Mouse (Mus musculus) MEL (cell line): Measurements from ENCODE around the gene Asap3.

ENCODE experiments used
- ELF1 ChIP-seq: IDR thresholded peaks from 2 replicates; pipeline ENCODE4 v1.6.1; 2014; ENCODE audit warnings: low read depth, mild to moderate bottlenecking, inconsistent platforms, low read length, improper control_type of control experiment, moderate library complexity
- MAX ChIP-seq: IDR thresholded peaks from 2 replicates; pipeline ENCODE4 v1.6.1; 2011; ENCODE audit warnings: low read length, improper control_type of control experiment
- MYC ChIP-seq: IDR thresholded peaks from 2 replicates; pipeline ENCODE4 v1.6.1; 2011; ENCODE audit warnings: low read depth, mild to moderate bottlenecking, low read length, improper control_type of control experiment, moderate library complexity

- TF ChIP-seq MAX (no peak), ELF1 (no peak), MYC (no peak)
These were observed 14.1 kb downstream of the Asap3 start for GRCm38 (mm10) chr4:136220133-136220775.
